Mouse (Mus musculus) spleen, postnatal 14 days (tissue): ENCODE measurements around the gene Gpn3.

Experiments
- DNase-seq, 2 experiments: peaks; one replicate each; pipeline ENCODE4 v3.0.0; 2021 to 2022; ENCODE audit warnings: low spot score in 2 of 2

Gpn3 gene

DNA sequence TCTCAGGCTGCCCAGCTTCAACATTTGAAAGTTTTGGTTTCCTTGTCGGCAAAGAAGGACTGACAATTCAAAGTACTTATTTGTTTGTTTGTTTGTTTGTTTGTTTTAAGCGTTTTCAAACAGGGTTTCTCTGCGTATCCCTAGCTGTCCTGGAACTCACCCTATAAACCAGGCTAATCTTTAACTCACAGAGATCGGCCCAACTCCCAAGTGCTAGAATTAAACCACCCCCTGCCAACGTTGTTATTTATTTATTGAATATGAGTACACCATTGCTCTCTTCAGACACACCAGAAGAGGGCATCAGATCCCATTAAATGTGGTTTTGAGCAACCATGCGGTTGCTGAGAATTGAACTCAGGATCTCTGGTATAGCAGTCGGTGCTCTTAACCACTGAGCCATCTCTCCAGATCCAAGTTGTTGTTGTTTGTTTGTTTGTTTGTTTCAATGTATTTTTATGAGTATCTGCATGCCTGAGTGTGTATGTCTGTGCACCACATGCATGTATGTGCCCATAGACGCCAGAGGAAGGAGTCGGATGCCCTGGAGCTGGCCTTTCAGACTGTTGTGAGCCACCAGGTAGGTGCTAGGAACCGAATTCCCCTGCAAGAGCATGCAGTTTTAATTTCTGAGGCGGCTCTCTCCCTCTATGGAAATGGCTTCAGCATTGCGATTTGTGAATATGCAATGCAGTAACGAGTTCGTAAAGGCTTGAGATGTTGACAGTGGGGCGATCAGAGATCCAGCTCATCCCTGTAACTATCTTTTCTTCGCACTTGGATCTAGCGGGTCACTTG is 49.8 kb downstream of the Gpn3 start, which contains the start of gene Anapc7:
Anapc7 (plus strand) TSS at position 423 of the 798 bp plus-strand sequence.
- DNase-seq: no peak

GRCm38 (mm10) chr5:122422071-122422964 is 50.6 kb downstream of the Gpn3 start:
- DNase-seq: peak; percentile 81 to 90

- no peak for DNase-seq
Measured at GRCm38 (mm10) chr5:122423083-122423482, 51.4 kb downstream of the Gpn3 start.

DNA sequence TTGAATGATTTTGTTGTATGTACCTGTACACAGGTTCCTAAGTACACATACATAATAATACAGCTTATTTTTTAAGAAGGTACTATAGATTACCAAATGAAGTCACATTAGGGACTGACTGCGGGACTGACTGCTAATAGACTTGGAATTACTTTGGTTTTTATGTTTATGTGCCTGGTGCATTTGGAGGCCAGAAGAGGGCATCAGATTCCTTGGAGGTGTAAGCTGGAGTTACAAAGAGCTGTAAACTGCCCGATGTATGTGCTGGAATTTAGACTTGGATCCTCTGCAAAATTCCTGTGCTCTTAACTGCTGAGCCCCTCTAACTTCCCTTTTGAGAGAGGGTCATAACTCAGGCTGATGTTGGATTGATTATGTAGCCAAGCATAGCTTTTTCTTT is 53.9 kb downstream of the Gpn3 start:
- DNase-seq: no peak

- no peak for DNase-seq
Measured at GRCm38 (mm10) chr5:122430036-122430775, 58.5 kb downstream of the Gpn3 start.

DNA sequence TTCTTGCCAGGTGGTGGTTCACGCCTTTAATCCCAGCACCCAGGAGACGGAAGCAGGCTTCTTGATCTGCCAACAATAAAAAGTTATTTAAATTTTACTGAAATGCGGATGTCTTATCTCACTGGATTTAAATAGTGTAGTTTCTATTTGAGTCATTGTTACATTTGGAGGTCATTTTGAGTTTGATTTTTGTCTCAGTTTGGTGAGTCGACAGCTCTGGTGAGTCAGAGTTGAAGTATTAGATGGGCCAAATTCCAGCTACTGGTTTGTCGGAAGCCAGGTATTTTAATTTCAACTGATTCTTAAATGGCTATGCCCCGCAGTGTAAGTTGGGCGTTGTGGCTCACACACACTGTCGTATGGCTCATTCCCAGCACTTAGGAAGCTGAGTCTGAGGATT is 59.5 kb downstream of the Gpn3 start:
- DNase-seq: no peak
